Mouse (Mus musculus) CH12.LX (cell line): ENCODE results near the gene Irgc1. TPM values are rescaled to one million over a fixed set of nuclear protein-coding genes. Genes with fewer than 3 reads are reported as not detected.

Experiments
- DNase-seq: peaks from one replicate; pipeline ENCODE4 v3.0.0-alpha.2; 2013; ENCODE audit errors: extremely low read depth
- H3K27ac ChIP-seq: 2 replicates; pipeline ENCODE4 v1.5.1; 2012; ENCODE audit warnings: low read depth, mild to moderate bottlenecking, control low read depth, moderate library complexity; ENCODE audit not compliant: insufficient read depth
- H3K27me3 ChIP-seq: replicated peaks from 2 replicates; pipeline ENCODE3; 2012; ENCODE audit warnings: inconsistent platforms
- H3K36me3 ChIP-seq, 2 experiments: replicated peaks in 1 of 2; 2 replicates each; pipeline versions ENCODE3 to v1.6.1; 2012; ENCODE audit warnings: inconsistent platforms in 1 of 2, low read length in 1 of 2, mild to moderate bottlenecking in 1 of 2, mixed read lengths in 1 of 2, moderate library complexity in 1 of 2; ENCODE audit not compliant: control insufficient read depth in 1 of 2, insufficient read depth in 1 of 2
- H3K4me1 ChIP-seq, 2 experiments: 2 replicates each; pipeline ENCODE4 v1.6.1; 2012; ENCODE audit warnings: inconsistent platforms in 1 of 2, moderate library complexity in 1 of 2; ENCODE audit not compliant: insufficient read depth in 2 of 2, control insufficient read depth in 1 of 2
- H3K4me2 ChIP-seq: 2 replicates; pipeline ENCODE4 v1.6.1; 2012; ENCODE audit warnings: low read depth, mild to moderate bottlenecking, control low read depth; ENCODE audit not compliant: poor library complexity, insufficient read depth, severe bottlenecking
- H3K4me3 ChIP-seq, 3 experiments: fragments of 150-350 bp in 1 of 3; sonication (generic) in 1 of 3; replicated peaks in 1 of 3; 2 replicates each; pipeline versions ENCODE3 to v1.5.1; 2011 to 2012; ENCODE audit warnings: low read depth in 2 of 3, low read length in 2 of 3, mild to moderate bottlenecking in 2 of 3, moderate library complexity in 2 of 3, control low read depth in 1 of 3, improper control_type of control experiment in 1 of 3, inconsistent platforms in 1 of 3, mixed read lengths in 1 of 3; ENCODE audit not compliant: poor library complexity in 1 of 3
- H3K79me2 ChIP-seq: replicated peaks from 2 replicates; pipeline ENCODE4 v1.6.1; 2012; ENCODE audit warnings: mild to moderate bottlenecking, moderate library complexity; ENCODE audit not compliant: control insufficient read depth, poor library complexity, insufficient read depth, severe bottlenecking; ENCODE audit errors: extremely low read depth
- H3K9ac ChIP-seq: 2 replicates; pipeline ENCODE4 v1.6.1; 2012; ENCODE audit warnings: low read depth, mild to moderate bottlenecking, control low read depth, moderate library complexity; ENCODE audit not compliant: insufficient read depth
- H3K9me3 ChIP-seq: replicated peaks from 2 replicates; pipeline ENCODE3; 2012; ENCODE audit warnings: low read length, inconsistent platforms, mixed read lengths
- BHLHE40 ChIP-seq: IDR thresholded peaks from 2 replicates; pipeline ENCODE4 v1.6.1; 2011; ENCODE audit warnings: mild to moderate bottlenecking, low read depth, low read length, improper control_type of control experiment
- CHD2 ChIP-seq: IDR thresholded peaks from 2 replicates; pipeline ENCODE4 v1.6.1; 2011; ENCODE audit warnings: low read length, improper control_type of control experiment
- ELF1 ChIP-seq: IDR thresholded peaks from 2 replicates; pipeline ENCODE4 v1.6.1; 2014; ENCODE audit warnings: low read depth, mild to moderate bottlenecking, inconsistent platforms, low read length, improper control_type of control experiment
- EP300 ChIP-seq: IDR thresholded peaks from 2 replicates; pipeline ENCODE4 v1.6.1; 2011; ENCODE audit warnings: low read length, improper control_type of control experiment
- GABPA ChIP-seq: IDR thresholded peaks from 2 replicates; pipeline ENCODE4 v1.6.1; 2012; ENCODE audit warnings: low read depth, low read length, improper control_type of control experiment, inconsistent platforms; ENCODE audit not compliant: insufficient replicate concordance
- HCFC1 ChIP-seq: IDR thresholded peaks from 2 replicates; pipeline ENCODE4 v1.6.1; 2012; ENCODE audit warnings: low read depth, mild to moderate bottlenecking, inconsistent platforms, low read length, improper control_type of control experiment
- JUN ChIP-seq: IDR thresholded peaks from 2 replicates; pipeline ENCODE4 v1.6.1; 2011; ENCODE audit warnings: low read depth, mild to moderate bottlenecking, low read length, improper control_type of control experiment, moderate library complexity; ENCODE audit not compliant: insufficient read depth
- JUND ChIP-seq: conservative IDR thresholded peaks from 2 replicates; pipeline ENCODE4 v1.6.1; 2011; ENCODE audit warnings: low read depth, low read length, improper control_type of control experiment
- KAT2A ChIP-seq: IDR thresholded peaks from 2 replicates; pipeline ENCODE4 v1.6.1; 2012; ENCODE audit warnings: low read length, improper control_type of control experiment, inconsistent platforms; ENCODE audit not compliant: insufficient replicate concordance
- MEF2A ChIP-seq: IDR thresholded peaks from 2 replicates; pipeline ENCODE4 v1.6.1; 2014; ENCODE audit warnings: low read depth, mild to moderate bottlenecking, inconsistent platforms, low read length, improper control_type of control experiment, borderline replicate concordance
- MXI1 ChIP-seq: IDR thresholded peaks from 2 replicates; pipeline ENCODE4 v1.6.1; 2011; ENCODE audit warnings: mild to moderate bottlenecking, low read depth, low read length, improper control_type of control experiment
- NRF1 ChIP-seq: IDR thresholded peaks from 2 replicates; pipeline ENCODE4 v1.6.1; 2014; ENCODE audit warnings: low read depth, mild to moderate bottlenecking, inconsistent platforms, low read length, improper control_type of control experiment, moderate library complexity
- POLR2A ChIP-seq: IDR thresholded peaks from 2 replicates; pipeline ENCODE4 v1.6.1; 2011; ENCODE audit warnings: low read depth, mild to moderate bottlenecking, improper control_type of control experiment, low read length
- RCOR1 ChIP-seq: conservative IDR thresholded peaks from 2 replicates; pipeline ENCODE4 v1.6.1; 2012; ENCODE audit warnings: low read depth, mild to moderate bottlenecking, inconsistent platforms, low read length, improper control_type of control experiment
- TBP ChIP-seq: conservative IDR thresholded peaks from 2 replicates; pipeline ENCODE4 v1.6.1; 2011; ENCODE audit warnings: low read depth, low read length, improper control_type of control experiment
- TCF12 ChIP-seq: IDR thresholded peaks from 2 replicates; pipeline ENCODE4 v1.6.1; 2014; ENCODE audit warnings: low read depth, mild to moderate bottlenecking, inconsistent platforms, low read length, improper control_type of control experiment
- UBTF ChIP-seq: IDR thresholded peaks from 2 replicates; pipeline ENCODE4 v1.6.1; 2012; ENCODE audit warnings: low read depth, mild to moderate bottlenecking, inconsistent platforms, low read length, improper control_type of control experiment, moderate library complexity
- dilution Hi-C: fragments of 300-500 bp; cut with MboI; formaldehyde crosslinking; loops from 2 replicates; pipeline ENCODE4 v1.14.3; 2020; ENCODE audit warnings: low sequenced_read_pairs; ENCODE audit not compliant: extremely low pct_unique_long_range_greater_than_20kb, extremely low pct_ligation_motif_present
- in situ Hi-C: fragments of 300-500 bp; cut with MboI; formaldehyde crosslinking; loops from 3 replicates; pipeline ENCODE4 v1.14.3; 2019; ENCODE audit warnings: low sequenced_read_pairs, low pct_ligation_motif_present, low pct_unique_long_range_greater_than_20kb, mixed read lengths
- polyA plus RNA-seq: library from polyadenylated mRNA; unstranded; fragments of >175 nt; gene quantifications from 2 replicates; pipeline ENCODE4 v1.2.1, GENCODE M21; 2012; ENCODE audit warnings: low read depth; ENCODE audit not compliant: insufficient read length
- total RNA-seq, 2 experiments: library from RNA; depleted of rRNA; stranded (reverse); fragments of 300-350 nt in 1 of 2; fragments of >200 nt in 1 of 2; gene quantifications; 2 replicates each; pipeline ENCODE4 v1.2.3; 2012 to 2014

Irgc1 gene
- total and polyA plus RNA-seq, 3 experiments = not detected

DNA sequence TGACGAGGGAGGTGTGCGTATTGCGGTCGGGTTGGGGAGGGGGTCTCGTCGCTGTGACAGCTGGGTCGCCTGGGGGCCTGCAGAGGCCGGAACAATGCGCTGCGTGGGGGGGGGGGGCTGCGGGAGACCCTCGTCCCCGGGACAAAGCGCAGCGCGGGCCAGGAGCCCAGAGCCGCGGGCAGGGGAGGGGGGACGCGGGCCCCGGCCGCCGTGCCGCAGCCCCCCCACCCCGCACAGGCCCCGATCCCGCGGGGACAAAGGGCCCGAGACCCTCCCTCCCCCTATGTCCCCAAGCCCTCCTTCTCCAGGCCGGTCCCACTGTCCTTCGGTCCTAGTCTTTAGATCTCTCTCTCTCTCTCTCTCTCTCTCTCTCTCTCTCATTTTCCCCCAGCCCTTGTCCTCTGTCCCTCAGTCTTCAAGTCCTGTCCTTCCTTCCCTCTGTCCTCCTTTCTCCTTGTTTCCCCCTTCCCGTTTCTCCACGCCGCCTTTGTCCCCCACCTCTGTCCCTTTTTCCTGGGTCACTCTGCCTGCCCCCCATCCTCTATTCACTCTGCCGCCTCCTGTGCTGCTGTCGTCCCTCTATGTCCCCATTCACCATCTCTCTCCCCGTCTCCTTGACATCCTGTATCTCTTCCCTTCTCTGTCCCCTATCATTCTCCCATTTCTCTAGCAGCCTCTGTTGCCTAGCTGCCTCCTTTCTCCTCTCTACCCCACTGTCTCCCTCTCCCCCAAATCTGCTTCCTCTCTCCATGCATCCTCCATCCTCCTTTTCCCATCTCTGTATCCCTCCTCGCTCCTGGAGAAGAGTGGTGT, 30.3 kb upstream of the Irgc1 start:
- no peak for DNase-seq
- Histone ChIP-seq H3K79me2 (no peaks in the 10 kb centered on the region), H3K27me3 (peaks cover 88% of the 10 kb centered on the region), H3K4me1 (peaks cover 11 to 18% of the 10 kb centered on the region in 2 experiments), H3K36me3 (no peaks in the 10 kb centered on the region), H3K9me3 (peaks cover 15% of the 10 kb centered on the region), H3K9ac (peak overlapping the region; percentile 21; the same call in 1 of the 2 replicates), H3K27ac (no peak overlapping the region), H3K4me2 (peak overlapping the region; percentile 89), H3K4me3 (peak overlapping the region in 1 of 3 experiments; percentile 58)
- in situ Hi-C loops = no loop called here
- dilution Hi-C loops = no loop called here
- TF ChIP-seq CHD2 (no peak), HCFC1 (no peak), JUND (no peak), EP300 (no peak), JUN (no peak), TCF12 (no peak), POLR2A (no peak), RCOR1 (no peak), BHLHE40 (no peak), MEF2A (no peak), ELF1 (no peak), GABPA (no peak), KAT2A (no peak)

DNA sequence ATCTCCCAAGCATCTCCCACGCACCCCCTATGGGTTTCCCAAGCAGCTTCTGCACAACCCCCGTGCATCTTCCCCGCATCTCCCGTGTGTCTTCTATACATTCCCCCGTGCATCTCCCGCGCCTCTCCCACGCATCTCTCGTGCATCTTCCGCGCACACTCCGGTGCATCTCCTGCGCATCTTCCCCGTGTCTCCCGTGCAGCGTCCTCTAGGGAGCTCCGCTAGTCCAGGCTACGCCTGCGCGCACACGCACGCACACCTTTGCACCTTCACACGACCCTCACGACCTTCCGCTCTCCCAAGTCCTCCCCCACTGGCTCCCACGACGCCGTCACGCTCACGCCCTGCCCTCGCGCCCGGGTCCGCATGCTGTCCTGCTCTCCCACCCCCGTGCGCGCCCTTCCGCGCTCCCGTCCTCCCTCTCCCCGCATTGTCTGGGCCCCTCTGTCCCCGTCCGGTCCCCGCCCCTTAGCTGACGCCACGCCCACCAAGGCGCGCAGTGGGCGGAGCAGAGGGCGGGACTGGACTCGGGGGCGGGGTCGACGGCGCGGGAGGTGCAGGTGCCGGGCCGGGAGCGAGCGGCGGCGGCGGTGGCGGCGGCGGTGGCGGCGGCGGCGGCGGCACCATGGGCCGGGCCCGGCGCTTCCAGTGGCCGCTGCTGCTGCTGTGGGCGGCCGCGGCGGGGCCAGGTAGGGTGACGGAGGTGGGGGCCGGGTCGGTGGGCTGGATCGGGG, 29.5 kb upstream of the Irgc1 start, which contains the start of gene Cadm4:
Gene Cadm4, plus strand, starts transcription at position 550 of the 734 bp plus-strand sequence.
- peak within 1 kb of the TSS; percentile 21; the same call in 1 of the 2 replicates for H3K9ac ChIP-seq
- TF ChIP-seq ELF1 (0 out of 2 replicates have a peak, but pooled peaks have one; percentile 17), TCF12 (no peak), BHLHE40 (no peak), JUN (no peak), HCFC1 (no peak), MXI1 (no peak), UBTF (no peak), EP300 (no peak), TBP (no peak), NRF1 (peak; percentile 29; the same call in 1 of the 2 replicates)
- H3K27me3 ChIP-seq = peaks cover 83% of the 10 kb centered on the region
- no peaks in the 10 kb centered on the region for H3K36me3 ChIP-seq
- peaks cover 7 to 12% of the 10 kb centered on the region in 2 experiments for H3K4me1 ChIP-seq
- H3K79me2 ChIP-seq = no peaks in the 10 kb centered on the region
- peak; percentile 48 for DNase-seq
- dilution Hi-C loops (no loop called here), in situ Hi-C loops (no loop called here)
- H3K4me2 ChIP-seq = peak within 1 kb of the TSS; percentile 89
- peaks cover 19% of the 10 kb centered on the region for H3K9me3 ChIP-seq
- peak within 1 kb of the TSS; percentile 13 to 58 (median 19) for H3K4me3 ChIP-seq
- no peak within 1 kb of the TSS for H3K27ac ChIP-seq
